Mouse (Mus musculus): ENCODE results near the gene Hnrnpr. TPM values are rescaled to one million over a fixed set of nuclear protein-coding genes. Genes with fewer than 3 reads are reported as not detected.

Hnrnpr gene
- polyA plus RNA-seq, 1 experiment from 2014 or later: 221 TPM

- WGBS: under 1% methylated on average over 25 of the region's 25 CpGs
- Histone ChIP-seq H3K9me3 (peaks cover 5% of the 10 kb centered on the region), H3K9ac (peak overlapping the region; percentile 73), H3K4me2 (replicated peaks) (peak overlapping the region; percentile 86), H3K36me3 (peaks cover 28% of the 10 kb centered on the region), H3K4me3 (peak overlapping the region; percentile 56), H3K27ac (peak overlapping the region; percentile 84), H3K27me3 (replicated peaks) (peaks cover 21% of the 10 kb centered on the region), H3K4me1 (peaks cover 42% of the 10 kb centered on the region)
- ATAC-seq (ENCODE audit: low FRiP score, low read depth): peak; percentile 95
Measured at GRCm38 (mm10) chr4:136285348-136285810, 25.4 kb upstream of the Hnrnpr start.

GRCm38 (mm10) chr4:136285811-136286371 is 24.9 kb upstream of the Hnrnpr start:
- WGBS: under 1% methylated on average over 29 of the region's 29 CpGs
- peak; percentile 81 for ATAC-seq (ENCODE audit: low FRiP score, low read depth)
- H3K9me3 ChIP-seq: peaks cover 5% of the 10 kb centered on the region
- H3K4me3 ChIP-seq: peak overlapping the region; percentile 56
- H3K4me1 ChIP-seq: peaks cover 47% of the 10 kb centered on the region
- peaks cover 33% of the 10 kb centered on the region for H3K36me3 ChIP-seq
- peak overlapping the region; percentile 84; the same call in 1 of the 2 replicates for H3K27ac ChIP-seq
- H3K27me3 ChIP-seq (replicated peaks): peaks cover 23% of the 10 kb centered on the region
- H3K9ac ChIP-seq: peak overlapping the region; percentile 73
- H3K4me2 ChIP-seq (replicated peaks): peak overlapping the region; percentile 86

GRCm38 (mm10) chr4:136289918-136290780 is 20.6 kb upstream of the Hnrnpr start:
- Histone ChIP-seq H3K4me3 (no peak overlapping the region), H3K4me2 (replicated peaks) (peak overlapping the region; percentile 29), H3K9ac (peak overlapping the region; percentile 36; the same call in 1 of the 2 replicates), H3K27me3 (replicated peaks) (peaks cover 23% of the 10 kb centered on the region), H3K27ac (no peak overlapping the region), H3K36me3 (peaks cover 70% of the 10 kb centered on the region), H3K4me1 (peaks cover 22% of the 10 kb centered on the region), H3K9me3 (peaks cover 5% of the 10 kb centered on the region)
- ATAC-seq (ENCODE audit: low FRiP score, low read depth): no peak
- 31% methylated on average over 66 of the region's 66 CpGs for WGBS

- Histone ChIP-seq H3K4me3 (no peak overlapping the region), H3K27ac (no peak overlapping the region), H3K27me3 (replicated peaks) (peaks cover 23% of the 10 kb centered on the region), H3K4me2 (replicated peaks) (peak overlapping the region; percentile 29), H3K36me3 (peaks cover 70% of the 10 kb centered on the region), H3K4me1 (peaks cover 22% of the 10 kb centered on the region), H3K9ac (peak overlapping the region; percentile 36; the same call in 1 of the 2 replicates), H3K9me3 (peaks cover 5% of the 10 kb centered on the region)
- ATAC-seq (ENCODE audit: low FRiP score, low read depth): no peak
- WGBS: 38% methylated on average over 39 of the region's 39 CpGs
Measured at GRCm38 (mm10) chr4:136290781-136291595, 19.8 kb upstream of the Hnrnpr start.

GRCm38 (mm10) chr4:136291692-136292091 is 19.1 kb upstream of the Hnrnpr start:
- no peak overlapping the region for H3K27ac ChIP-seq
- H3K4me1 ChIP-seq: peaks cover 17% of the 10 kb centered on the region
- H3K4me2 ChIP-seq (replicated peaks): no peak overlapping the region
- H3K4me3 ChIP-seq: no peak overlapping the region
- no peak overlapping the region for H3K9ac ChIP-seq
- H3K27me3 ChIP-seq (replicated peaks): peaks cover 23% of the 10 kb centered on the region
- ATAC-seq (ENCODE audit: low FRiP score, low read depth): no peak
- 96% methylated on average over 6 of the region's 6 CpGs for WGBS
- peaks cover 5% of the 10 kb centered on the region for H3K9me3 ChIP-seq
- peaks cover 74% of the 10 kb centered on the region for H3K36me3 ChIP-seq

GRCm38 (mm10) chr4:136295941-136296340 is 14.8 kb upstream of the Hnrnpr start:
- Histone ChIP-seq H3K9me3 (no peaks in the 10 kb centered on the region), H3K4me1 (no peaks in the 10 kb centered on the region; the same call in 1 of the 2 replicates), H3K4me3 (no peak overlapping the region), H3K4me2 (replicated peaks) (no peak overlapping the region), H3K27me3 (replicated peaks) (no peaks in the 10 kb centered on the region), H3K36me3 (peaks cover 40% of the 10 kb centered on the region), H3K27ac (no peak overlapping the region), H3K9ac (no peak overlapping the region)
- ATAC-seq (ENCODE audit: low FRiP score, low read depth): no peak
- WGBS: 81% methylated on average over 7 of the region's 7 CpGs

GRCm38 (mm10) chr4:136302462-136302861 is 8.3 kb upstream of the Hnrnpr start:
- Histone ChIP-seq H3K4me1 (no peaks in the 10 kb centered on the region), H3K36me3 (no peaks in the 10 kb centered on the region), H3K9ac (no peak overlapping the region), H3K4me3 (no peak overlapping the region), H3K27ac (no peak overlapping the region), H3K4me2 (replicated peaks) (no peak overlapping the region), H3K9me3 (no peaks in the 10 kb centered on the region), H3K27me3 (replicated peaks) (no peaks in the 10 kb centered on the region)
- WGBS: 85% methylated on average over 4 of the region's 4 CpGs
- ATAC-seq (ENCODE audit: low FRiP score, low read depth): no peak

GRCm38 (mm10) chr4:136304181-136304580 is 6.6 kb upstream of the Hnrnpr start:
- H3K36me3 ChIP-seq: no peaks in the 10 kb centered on the region
- 47% methylated on average over 2 of the region's 2 CpGs for WGBS
- H3K9me3 ChIP-seq: no peaks in the 10 kb centered on the region
- H3K27ac ChIP-seq: no peak overlapping the region
- no peak overlapping the region for H3K4me3 ChIP-seq
- H3K4me2 ChIP-seq (replicated peaks): no peak overlapping the region
- no peaks in the 10 kb centered on the region for H3K4me1 ChIP-seq
- no peak overlapping the region for H3K9ac ChIP-seq
- ATAC-seq (ENCODE audit: low FRiP score, low read depth): no peak
- no peaks in the 10 kb centered on the region for H3K27me3 ChIP-seq (replicated peaks)

- Histone ChIP-seq H3K27ac (no peak overlapping the region), H3K4me2 (replicated peaks) (no peak overlapping the region), H3K9me3 (no peaks in the 10 kb centered on the region), H3K9ac (no peak overlapping the region), H3K4me3 (no peak overlapping the region), H3K4me1 (peaks cover 14% of the 10 kb centered on the region), H3K36me3 (no peaks in the 10 kb centered on the region), H3K27me3 (replicated peaks) (no peaks in the 10 kb centered on the region)
- ATAC-seq (ENCODE audit: low FRiP score, low read depth): no peak
- WGBS: 55% methylated on average over 2 of the region's 2 CpGs
Measured at GRCm38 (mm10) chr4:136308355-136308754, 2.4 kb upstream of the Hnrnpr start.

- peak overlapping the region; percentile 98 for H3K4me3 ChIP-seq
- 12% methylated on average over 11 of the region's 11 CpGs for WGBS
Measured at GRCm38 (mm10) chr4:136309780-136310179, 962 bp upstream of the Hnrnpr start.

GRCm38 (mm10) chr4:136311042-136311999 is 579 bp downstream of the Hnrnpr start:
- peaks cover 26% of the 10 kb centered on the region for H3K4me1 ChIP-seq
- peak; percentile 82 for ATAC-seq (ENCODE audit: low FRiP score, low read depth)
- peak overlapping the region; percentile 98 for H3K9ac ChIP-seq
- H3K4me2 ChIP-seq (replicated peaks): peak overlapping the region; percentile 73
- no peaks in the 10 kb centered on the region for H3K27me3 ChIP-seq (replicated peaks)
- peak overlapping the region; percentile 98 for H3K27ac ChIP-seq
- no peaks in the 10 kb centered on the region for H3K9me3 ChIP-seq
- H3K4me3 ChIP-seq: peak overlapping the region; percentile 98
- under 1% methylated on average over 80 of the region's 81 CpGs for WGBS
- H3K36me3 ChIP-seq: no peaks in the 10 kb centered on the region

More at GRCm38 (mm10) chr4:136309780-136310179, 962 bp upstream of the Hnrnpr start:
- H3K36me3 ChIP-seq: no peaks in the 10 kb centered on the region
- H3K9me3 ChIP-seq: no peaks in the 10 kb centered on the region
- peaks cover 23% of the 10 kb centered on the region for H3K4me1 ChIP-seq
- no peaks in the 10 kb centered on the region for H3K27me3 ChIP-seq (replicated peaks)
- no peak for ATAC-seq (ENCODE audit: low FRiP score, low read depth)
- H3K4me2 ChIP-seq (replicated peaks): peak overlapping the region; percentile 73
- H3K27ac ChIP-seq: no peak overlapping the region
- peak overlapping the region; percentile 62 for H3K9ac ChIP-seq

All from neural tube, embryonic 12.5 days (tissue).